Mouse (Mus musculus) liver, adult 2 months (tissue): ENCODE measurements around the gene Pnp2.

Source experiments
- CTCF ChIP-seq: fragments of 200-500 bp; IDR thresholded peaks from 2 replicates; pipeline ENCODE4 v1.5.1; 2011; ENCODE audit warnings: low read depth, low read length, control low read depth
- POLR2A ChIP-seq: fragments of 200-500 bp; IDR thresholded peaks from 2 replicates; pipeline ENCODE4 v1.6.1; 2011; ENCODE audit warnings: low read length, control low read depth; ENCODE audit not compliant: insufficient read depth; ENCODE audit errors: extremely low read depth

- TF ChIP-seq CTCF (no peak), POLR2A (no peak)
These were observed 25.4 kb upstream of the Pnp2 start for GRCm38 (mm10) chr14:50930377-50930753.
